Mouse (Mus musculus): ENCODE measurements around the gene Crip3. TPM values are rescaled to one million over a fixed set of nuclear protein-coding genes. Genes with fewer than 3 reads are reported as not detected.
A peak's percentile ranks its signal among the peaks of the same experiment; 100 is the strongest.

The Crip3 gene
- total and polyA plus RNA-seq, 2 experiments from 2014 or later: 0.52 to 4.3 TPM

- no peak for DNase-seq
- H3K36me3 ChIP-seq (ENCODE audit: insufficient read depth): no peaks in the 10 kb centered on the region
- H3K9ac ChIP-seq: no peak overlapping the region
- 91% methylated on average over 10 of the region's 10 CpGs for WGBS
- H3K27ac ChIP-seq (ENCODE audit: low read depth, low read length): no peak overlapping the region
- no peak for TF ChIP-seq CTCF (IDR thresholded peaks at IDR 0.05; ENCODE audit: low read depth)
- no peak overlapping the region for H3K4me3 ChIP-seq (ENCODE audit: low read depth, low read length)
- H3K4me2 ChIP-seq (ENCODE audit: low read depth): no peak overlapping the region
- H3K9me3 ChIP-seq (ENCODE audit: low read length): no peaks in the 10 kb centered on the region
- H3K27me3 ChIP-seq (ENCODE audit: insufficient read depth, low read length): no peaks in the 10 kb centered on the region
- no peaks in the 10 kb centered on the region for H3K4me1 ChIP-seq (ENCODE audit: insufficient read depth)
- ATAC-seq: no peak
Observed at GRCm38 (mm10) chr17:46439176-46439575, 10.4 kb downstream of the Crip3 start.

GRCm38 (mm10) chr17:46444839-46445579 lies 16.3 kb downstream of the Crip3 start:
- 14% methylated on average over 50 of the region's 50 CpGs for WGBS
- H3K4me3 ChIP-seq (ENCODE audit: low read depth, low read length): no peak overlapping the region
- DNase-seq (no peak), ATAC-seq (no peak)
- no peak overlapping the region for H3K9ac ChIP-seq
- peaks cover 23% of the 10 kb centered on the region for H3K36me3 ChIP-seq (ENCODE audit: insufficient read depth)
- H3K9me3 ChIP-seq (ENCODE audit: low read length): no peaks in the 10 kb centered on the region
- H3K4me1 ChIP-seq (ENCODE audit: insufficient read depth): no peaks in the 10 kb centered on the region
- H3K27me3 ChIP-seq (ENCODE audit: insufficient read depth, low read length): no peaks in the 10 kb centered on the region
- no peak for TF ChIP-seq CTCF (IDR thresholded peaks at IDR 0.05; ENCODE audit: low read depth)
- H3K4me2 ChIP-seq (ENCODE audit: low read depth): no peak overlapping the region
- H3K27ac ChIP-seq (ENCODE audit: low read depth, low read length): no peak overlapping the region

- Histone ChIP-seq H3K4me1 (ENCODE audit: insufficient read depth) (no peaks in the 10 kb centered on the region), H3K9me3 (ENCODE audit: low read length) (no peaks in the 10 kb centered on the region), H3K4me3 (ENCODE audit: low read depth, low read length) (no peak overlapping the region), H3K4me2 (ENCODE audit: low read depth) (no peak overlapping the region), H3K27me3 (ENCODE audit: insufficient read depth, low read length) (no peaks in the 10 kb centered on the region), H3K36me3 (ENCODE audit: insufficient read depth) (peaks cover 27% of the 10 kb centered on the region), H3K27ac (ENCODE audit: low read depth, low read length) (no peak overlapping the region), H3K9ac (no peak overlapping the region)
- no peak for DNase-seq
- WGBS: 92% methylated on average over 16 of the region's 16 CpGs
- no peak for TF ChIP-seq CTCF (IDR thresholded peaks at IDR 0.05; ENCODE audit: low read depth)
- no peak for ATAC-seq
Observed at GRCm38 (mm10) chr17:46446264-46446663, 17.5 kb downstream of the Crip3 start.

- H3K9ac ChIP-seq: no peak overlapping the region
- no peak overlapping the region for H3K4me2 ChIP-seq (ENCODE audit: low read depth)
- no peak overlapping the region for H3K27ac ChIP-seq (ENCODE audit: low read depth, low read length)
- TF ChIP-seq CTCF (IDR thresholded peaks at IDR 0.05; ENCODE audit: low read depth): no peak
- H3K27me3 ChIP-seq (ENCODE audit: insufficient read depth, low read length): no peaks in the 10 kb centered on the region
- peaks cover 5% of the 10 kb centered on the region; the same call in 1 of the 2 replicates for H3K4me1 ChIP-seq (ENCODE audit: insufficient read depth)
- no peak for DNase-seq
- no peaks in the 10 kb centered on the region for H3K9me3 ChIP-seq (ENCODE audit: low read length)
- H3K4me3 ChIP-seq (ENCODE audit: low read depth, low read length): no peak overlapping the region
- 37% methylated on average over 5 of the region's 5 CpGs for WGBS
- no peak for ATAC-seq
- peaks cover 4% of the 10 kb centered on the region; the same call in 1 of the 2 replicates for H3K36me3 ChIP-seq (ENCODE audit: insufficient read depth)
Observed at GRCm38 (mm10) chr17:46452683-46453082, 24.0 kb downstream of the Crip3 start.

- DNase-seq (no peak), ATAC-seq (no peak)
- Histone ChIP-seq H3K27ac (ENCODE audit: low read depth, low read length) (no peak overlapping the region), H3K4me1 (ENCODE audit: insufficient read depth) (peaks cover 5% of the 10 kb centered on the region; the same call in 1 of the 2 replicates), H3K36me3 (ENCODE audit: insufficient read depth) (peaks cover 8% of the 10 kb centered on the region), H3K9me3 (ENCODE audit: low read length) (no peaks in the 10 kb centered on the region), H3K9ac (no peak overlapping the region), H3K4me3 (ENCODE audit: low read depth, low read length) (no peak overlapping the region), H3K27me3 (ENCODE audit: insufficient read depth, low read length) (no peaks in the 10 kb centered on the region), H3K4me2 (ENCODE audit: low read depth) (peak overlapping the region; percentile 58)
- WGBS: 12% methylated on average over 12 of the region's 13 CpGs
- TF ChIP-seq CTCF (IDR thresholded peaks at IDR 0.05; ENCODE audit: low read depth): no peak
Observed at GRCm38 (mm10) chr17:46453302-46453948, 24.7 kb downstream of the Crip3 start.

- WGBS: 2% methylated on average over 26 of the region's 26 CpGs
- H3K27ac ChIP-seq (ENCODE audit: low read depth, low read length): no peak overlapping the region
Observed at GRCm38 (mm10) chr17:46453970-46454411, 25.3 kb downstream of the Crip3 start.

GRCm38 (mm10) chr17:46454539-46454938 lies 25.8 kb downstream of the Crip3 start:
- Histone ChIP-seq H3K4me3 (ENCODE audit: low read depth, low read length) (peak overlapping the region; percentile 29), H3K27me3 (ENCODE audit: insufficient read depth, low read length) (no peaks in the 10 kb centered on the region), H3K4me2 (ENCODE audit: low read depth) (peak overlapping the region; percentile 58), H3K4me1 (ENCODE audit: insufficient read depth) (peaks cover 5% of the 10 kb centered on the region; the same call in 1 of the 2 replicates), H3K9ac (peak overlapping the region; percentile 2; the same call in 1 of the 2 replicates), H3K36me3 (ENCODE audit: insufficient read depth) (peaks cover 15% of the 10 kb centered on the region), H3K9me3 (ENCODE audit: low read length) (no peaks in the 10 kb centered on the region), H3K27ac (ENCODE audit: low read depth, low read length) (no peak overlapping the region)
- peak; percentile 40 for ATAC-seq
- 2% methylated on average over 9 of the region's 9 CpGs for WGBS
- DNase-seq: peak; percentile 32
- TF ChIP-seq CTCF (IDR thresholded peaks at IDR 0.05; ENCODE audit: low read depth): no peak

More at GRCm38 (mm10) chr17:46453970-46454411, 25.3 kb downstream of the Crip3 start:
- peak; percentile 56 for TF ChIP-seq CTCF (IDR thresholded peaks at IDR 0.05; ENCODE audit: low read depth)
- peaks cover 12% of the 10 kb centered on the region for H3K36me3 ChIP-seq (ENCODE audit: insufficient read depth)
- H3K4me1 ChIP-seq (ENCODE audit: insufficient read depth): peaks cover 5% of the 10 kb centered on the region; the same call in 1 of the 2 replicates
- ATAC-seq: peak; percentile 69
- peak; percentile 50 for DNase-seq
- peak overlapping the region; percentile 2 for H3K9ac ChIP-seq
- H3K9me3 ChIP-seq (ENCODE audit: low read length): no peaks in the 10 kb centered on the region
- no peaks in the 10 kb centered on the region for H3K27me3 ChIP-seq (ENCODE audit: insufficient read depth, low read length)
- peak overlapping the region; percentile 29 for H3K4me3 ChIP-seq (ENCODE audit: low read depth, low read length)
- peak overlapping the region; percentile 58 for H3K4me2 ChIP-seq (ENCODE audit: low read depth)
